Mouse (Mus musculus): ENCODE results near the gene Mtmr1.

DNA sequence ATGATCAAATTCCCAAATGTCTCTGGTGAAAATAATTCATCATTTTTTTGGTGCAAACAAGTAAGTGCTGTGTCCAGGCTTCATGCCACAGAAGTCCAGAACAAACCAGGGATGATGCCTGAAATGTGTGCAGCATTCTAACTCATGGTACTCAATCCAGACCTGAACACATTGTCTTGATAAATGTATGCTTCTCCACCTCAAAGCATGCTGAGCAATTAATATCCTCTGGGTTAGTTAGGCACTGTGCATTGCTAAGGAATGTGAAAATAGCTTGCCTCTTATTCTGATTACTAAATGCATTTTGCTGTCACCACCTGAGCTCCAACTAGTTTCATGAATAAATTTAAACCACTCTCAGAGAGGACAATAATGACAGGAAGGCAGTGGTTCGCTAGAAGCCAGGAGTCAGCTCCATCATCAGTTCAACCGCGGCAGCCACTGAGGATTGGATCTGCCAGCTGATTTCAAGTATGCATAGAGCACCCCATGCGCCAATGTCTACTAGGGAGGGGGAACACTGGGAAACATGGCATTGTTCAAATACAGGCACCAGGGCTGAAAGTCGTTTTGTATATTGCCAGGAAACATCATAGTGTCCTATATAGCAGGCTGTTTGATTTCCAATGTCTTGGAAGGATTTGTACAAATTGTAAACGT is 91.6 kb downstream of the Mtmr1 start:
- no peak for TF ChIP-seq CTCF (IDR thresholded peaks at IDR 0.05; ENCODE audit: control insufficient read depth, insufficient read depth, insufficient replicate concordance, low read depth, low read length)
- TF ChIP-seq POLR2A (IDR thresholded peaks at IDR 0.05; ENCODE audit: control insufficient read depth, low read depth, low read length), result no peak

Measured in testis, adult 2 months (tissue).